Mouse (Mus musculus): ENCODE data around the gene Sytl3. TPM values are rescaled to one million over a fixed set of nuclear protein-coding genes. Genes with fewer than 3 reads are reported as not detected.
"Not testable (repeated sequence)": the region's sequence is repeated elsewhere in the genome, so short reads cannot be mapped to it uniquely, and the experiment has no call there.

Sytl3 gene
- total RNA-seq (2021), result 1 to 10 TPM in 1 of 2 experiments, under 1 TPM in 1; 0.62 to 1.2 TPM
- long read RNA-seq, experiment 1, result 0 reads
- long read RNA-seq, experiment 2, result 0 reads

DNA sequence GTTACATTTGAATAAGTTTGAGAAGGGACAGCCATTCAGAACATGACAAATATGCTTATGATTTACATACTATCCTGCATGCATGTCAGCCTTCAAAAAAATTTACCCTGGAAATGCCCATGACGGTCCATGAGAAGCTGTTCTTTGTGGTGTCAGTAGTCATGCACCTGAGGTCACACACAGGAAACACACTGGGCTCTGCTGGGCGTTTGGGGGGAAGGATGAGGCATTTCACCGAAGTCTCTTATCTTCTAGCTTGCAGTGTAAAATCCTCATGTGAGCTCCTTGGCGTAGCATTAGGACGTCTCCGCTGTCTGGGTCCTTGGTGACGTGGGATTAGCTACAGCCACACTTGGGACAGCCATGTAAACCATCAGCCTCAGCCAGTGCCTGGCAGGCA, at the start of gene Sytl3:
TSS of gene Sytl3 (plus strand) at position 293 of the 400 bp plus-strand sequence.
- DNase-seq, result not testable (repeated sequence)

DNA sequence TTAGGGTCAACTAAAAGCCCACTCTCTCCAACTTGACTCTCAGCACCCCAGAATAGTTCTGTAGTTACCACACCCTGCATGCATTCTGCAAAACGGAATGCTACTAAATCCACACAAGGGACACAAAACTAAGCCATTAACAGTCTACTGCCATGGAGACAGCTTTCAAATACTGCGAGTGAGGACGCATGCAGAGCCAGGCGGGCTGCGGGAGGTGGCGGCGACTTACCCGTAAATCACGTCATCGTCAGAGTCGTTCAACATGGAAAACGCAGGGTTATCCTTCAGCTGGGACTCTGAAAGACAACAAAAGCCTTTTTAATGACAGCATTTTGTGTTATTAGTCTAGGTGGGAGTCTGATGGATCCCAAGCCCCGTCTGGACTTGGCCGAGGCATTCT, 45.4 kb upstream of the Sytl3 start:
- DNase-seq, result not testable (repeated sequence)

DNA sequence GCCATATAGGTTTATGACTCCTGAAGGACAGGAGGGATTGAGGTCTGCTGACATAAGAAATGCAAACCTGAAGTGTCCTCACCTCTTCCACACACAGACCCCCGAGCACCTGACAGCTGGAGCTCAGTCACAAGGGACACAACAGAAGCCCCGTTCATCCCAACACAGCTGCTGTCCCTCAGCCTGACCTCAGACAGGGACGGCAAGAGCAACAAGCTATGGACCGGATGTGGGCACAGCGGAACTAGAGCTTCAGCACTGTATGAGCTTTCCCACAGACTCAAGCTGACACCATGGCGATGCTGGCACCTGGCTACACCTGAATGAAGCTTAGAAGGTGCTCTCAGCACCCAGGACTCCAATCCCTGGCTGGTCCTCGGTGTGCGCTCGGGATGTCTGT, 44.6 kb upstream of the Sytl3 start:
- not testable (repeated sequence) for DNase-seq

DNA sequence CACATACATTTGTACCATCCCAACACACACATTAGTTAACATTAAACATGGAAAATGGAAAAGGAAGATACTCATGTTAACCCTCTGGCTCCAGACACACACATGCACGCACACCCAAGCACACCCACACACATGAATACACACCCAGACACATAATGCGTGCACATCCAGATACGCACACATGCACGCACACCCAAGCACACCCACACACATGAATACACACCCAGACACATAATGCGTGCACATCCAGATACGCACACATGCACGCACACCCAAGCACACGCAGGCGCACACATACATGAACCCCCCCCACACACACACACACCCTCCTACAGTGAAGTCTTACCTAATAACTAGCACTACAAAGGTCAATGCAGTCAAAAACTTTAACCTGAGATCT, 42.2 kb upstream of the Sytl3 start:
- not testable (repeated sequence) for DNase-seq

DNA sequence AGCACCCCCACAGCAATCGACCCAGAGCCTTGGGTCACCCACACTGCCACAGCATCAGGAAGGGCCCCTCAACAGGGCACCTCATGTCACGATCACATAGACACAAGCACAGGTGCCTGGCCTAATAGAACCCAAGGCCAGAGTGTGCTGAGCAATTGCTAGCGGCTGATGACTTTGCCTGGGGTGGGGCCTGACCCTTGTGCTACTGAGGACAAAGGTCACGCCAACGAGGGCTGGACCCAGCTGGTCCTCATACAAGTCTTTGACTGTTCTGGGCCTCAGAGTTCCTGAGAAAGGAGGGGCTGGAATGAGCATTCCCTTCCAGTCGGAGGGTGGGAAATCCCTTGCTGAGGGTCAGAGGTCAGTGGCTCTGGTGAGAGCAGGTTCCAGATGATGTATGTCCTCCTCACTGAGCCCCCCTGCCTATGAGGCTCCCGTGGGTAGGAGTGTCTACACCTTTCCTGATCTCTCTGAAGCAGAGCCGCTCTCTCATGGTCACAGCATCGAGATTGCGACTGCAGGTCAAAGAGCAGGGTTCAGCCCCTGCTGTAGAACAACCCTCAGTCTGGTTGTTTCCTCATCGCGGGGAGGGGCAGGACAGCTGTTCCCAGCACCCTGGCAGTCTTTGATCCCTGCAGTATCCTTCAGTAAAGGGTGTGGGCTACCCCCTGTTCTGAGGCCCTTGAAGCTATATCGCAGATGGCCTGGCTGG, 41.0 kb upstream of the Sytl3 start:
- not testable (repeated sequence) for DNase-seq

DNA sequence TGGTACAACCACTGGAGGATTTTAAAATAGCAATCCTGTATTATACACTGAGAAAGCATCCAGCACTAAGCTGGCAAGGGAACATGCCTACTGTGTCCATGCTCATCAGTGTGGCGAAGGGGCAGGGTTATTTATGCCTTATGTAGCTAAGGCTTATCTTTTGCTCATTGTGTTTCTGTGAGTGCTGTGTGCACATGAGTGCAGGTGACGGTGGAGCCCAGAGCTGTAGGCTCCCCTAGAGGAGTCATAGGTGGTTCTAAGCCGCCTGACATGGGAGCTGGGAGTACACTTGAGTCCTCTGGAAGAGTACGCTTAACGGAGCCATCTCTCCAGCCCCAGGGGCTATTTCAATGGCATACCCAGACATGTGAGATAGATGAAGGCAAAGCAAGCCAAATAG, 39.6 kb upstream of the Sytl3 start:
- not testable (repeated sequence) for DNase-seq

DNA sequence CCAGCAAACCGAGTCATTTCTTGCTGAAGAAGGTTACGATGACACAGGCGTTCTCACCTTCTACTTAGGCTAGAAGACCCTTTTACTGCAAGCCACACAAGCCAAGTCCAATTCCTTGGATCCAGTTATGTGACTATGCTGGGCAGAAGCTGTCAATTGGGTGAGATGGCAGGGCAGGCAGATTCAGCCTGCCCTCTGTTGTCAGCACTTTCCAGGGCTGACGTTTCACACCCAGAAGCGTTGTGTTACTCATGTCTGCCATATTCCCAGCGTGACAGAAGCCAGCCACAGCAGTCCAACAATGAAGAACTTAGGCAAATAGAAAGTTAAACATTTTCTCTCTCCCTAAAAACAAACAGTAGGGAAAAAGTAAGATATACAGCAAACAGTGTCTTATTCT, 38.9 kb upstream of the Sytl3 start:
- not testable (repeated sequence) for DNase-seq

DNA sequence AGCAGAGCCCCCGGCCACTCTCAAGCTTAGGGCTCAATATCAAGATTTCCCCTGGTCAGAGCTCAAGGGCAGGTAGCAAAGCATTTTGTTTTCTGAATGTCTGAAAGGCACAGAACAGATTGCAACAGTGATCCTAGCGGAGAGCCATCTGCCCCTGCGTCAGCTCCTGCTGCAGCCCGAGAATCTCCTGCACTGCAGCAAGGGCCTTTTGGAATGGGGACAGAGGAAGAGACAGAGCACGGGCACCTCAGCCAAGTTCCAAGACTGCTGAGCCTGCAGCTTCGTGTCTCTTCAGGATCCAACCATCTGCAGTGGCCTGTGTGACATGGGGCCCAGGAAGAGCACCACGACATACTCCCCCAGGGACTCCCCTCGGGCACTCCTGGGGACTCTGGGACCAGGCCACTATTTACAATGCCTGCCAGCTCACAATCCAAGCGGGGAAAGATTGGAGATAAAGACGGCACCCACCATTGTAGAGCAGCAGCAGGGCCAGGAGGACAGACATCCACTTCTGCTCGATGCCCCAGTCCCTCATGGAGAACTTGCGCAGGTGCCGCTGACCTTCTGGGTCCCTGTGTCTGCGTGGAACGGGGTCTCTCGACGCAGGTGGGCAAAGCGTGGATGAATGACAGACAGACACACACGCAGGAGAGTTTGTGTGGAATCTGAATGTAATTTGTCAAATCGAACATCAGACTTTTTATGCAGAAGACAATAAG, 38.0 kb upstream of the Sytl3 start:
- DNase-seq, result not testable (repeated sequence)

DNA sequence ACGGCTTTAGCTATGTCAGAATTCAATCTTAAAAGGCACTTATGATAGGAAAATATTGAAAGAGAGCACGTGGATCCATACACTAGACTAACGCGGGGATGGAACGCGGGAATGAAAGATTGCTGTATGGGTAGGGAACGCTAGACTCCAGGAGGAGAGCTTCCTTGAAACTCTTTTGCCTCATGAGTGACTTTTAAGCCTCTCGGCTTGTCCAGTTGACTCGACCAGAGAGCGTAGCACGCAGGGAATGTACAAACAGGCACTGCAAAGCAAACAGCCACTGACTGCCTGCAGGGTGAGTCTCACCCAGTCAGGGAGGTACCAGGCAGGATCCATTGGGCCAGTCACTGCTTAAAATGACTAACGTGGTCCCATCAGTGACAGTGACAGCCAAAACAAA, 36.9 kb upstream of the Sytl3 start:
- not testable (repeated sequence) for DNase-seq

DNA sequence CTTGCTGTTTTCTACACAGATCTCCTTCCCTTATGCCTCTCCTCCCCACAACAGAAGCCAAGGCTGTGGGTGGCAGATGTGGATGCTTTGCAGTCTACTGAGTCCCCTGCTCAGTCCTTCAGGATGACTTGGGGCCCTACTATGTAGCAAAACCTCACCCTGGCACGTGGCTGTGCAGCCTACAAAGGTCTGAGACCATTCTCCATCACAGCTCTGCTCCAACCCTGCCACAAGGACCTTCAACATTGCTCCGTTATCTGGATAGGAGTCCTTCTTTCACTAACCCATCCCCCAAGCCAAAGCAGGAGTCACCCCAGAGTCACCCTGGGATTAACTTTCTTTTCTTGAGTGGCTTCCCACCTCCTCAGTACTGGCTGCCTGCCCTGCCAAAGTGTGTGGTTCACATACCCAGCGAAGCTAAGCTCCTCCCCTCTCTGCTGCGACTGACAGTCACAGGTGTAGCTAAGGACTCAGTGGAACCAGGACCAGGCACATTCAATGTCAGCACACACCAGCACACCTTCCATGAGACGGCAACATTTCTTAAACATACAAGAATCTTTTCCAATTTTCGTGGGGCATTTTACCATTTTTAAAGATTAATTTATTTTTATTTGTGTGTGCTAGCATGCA, 33.9 kb upstream of the Sytl3 start:
- DNase-seq, result not testable (repeated sequence)

DNA sequence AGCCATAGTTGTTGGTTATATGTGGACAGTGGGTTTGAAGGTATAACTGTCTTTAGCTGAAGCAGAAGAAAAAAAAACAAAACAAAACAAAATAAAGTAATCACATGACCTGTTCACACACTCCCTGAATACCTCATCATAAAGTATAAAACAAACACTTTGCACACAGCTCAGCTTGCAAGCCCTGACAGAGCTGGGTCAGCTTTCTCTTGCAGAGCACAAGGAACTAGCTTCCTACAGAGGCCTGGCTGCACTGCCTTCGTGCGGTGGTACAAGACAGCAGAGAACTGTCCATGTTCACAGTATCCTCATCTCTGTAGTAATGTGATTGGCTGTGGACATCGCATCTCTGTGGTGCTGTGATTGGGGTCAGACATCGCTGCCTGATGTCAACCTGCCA, 28.5 kb upstream of the Sytl3 start:
- DNase-seq, result not testable (repeated sequence)

DNA sequence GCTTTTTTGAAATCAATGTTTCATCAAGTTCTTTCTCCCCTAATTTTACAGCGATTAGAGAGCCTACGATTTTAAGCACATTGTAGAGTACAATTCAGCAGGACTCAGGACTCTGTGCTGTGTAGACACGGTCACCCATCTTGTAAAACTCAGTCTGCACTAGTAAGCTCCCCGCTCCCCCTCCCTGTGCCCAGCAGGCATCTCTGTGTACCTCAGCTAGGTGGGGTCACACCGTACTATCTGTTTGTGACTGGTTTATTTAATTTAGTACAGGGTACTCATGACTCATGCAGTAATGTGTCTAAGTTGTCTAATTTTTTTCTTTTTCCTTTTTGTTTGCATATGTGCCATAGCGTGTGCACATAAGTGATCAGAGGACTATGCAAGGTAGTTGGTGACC, 26.0 kb upstream of the Sytl3 start:
- DNase-seq, result not testable (repeated sequence)

DNA sequence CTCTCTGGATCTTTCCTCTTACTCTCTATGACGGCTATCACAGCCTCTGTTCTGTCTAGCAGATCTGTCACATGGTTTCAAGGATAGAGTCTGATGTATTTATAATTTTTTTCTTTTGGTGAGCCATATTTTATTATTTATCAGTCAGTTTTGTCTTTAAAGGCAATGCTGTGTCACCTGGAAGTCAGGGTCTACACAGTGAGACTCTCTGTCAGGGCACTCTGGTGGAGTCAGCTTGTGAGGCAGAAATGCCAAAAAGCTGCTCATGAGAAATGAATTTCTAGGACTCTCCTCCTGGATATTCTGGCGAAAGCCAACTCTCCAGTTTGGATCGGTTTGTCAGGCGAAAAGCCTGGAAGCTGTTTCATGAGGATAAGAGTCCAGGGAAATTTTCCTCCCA, 23.1 kb upstream of the Sytl3 start:
- not testable (repeated sequence) for DNase-seq

DNA sequence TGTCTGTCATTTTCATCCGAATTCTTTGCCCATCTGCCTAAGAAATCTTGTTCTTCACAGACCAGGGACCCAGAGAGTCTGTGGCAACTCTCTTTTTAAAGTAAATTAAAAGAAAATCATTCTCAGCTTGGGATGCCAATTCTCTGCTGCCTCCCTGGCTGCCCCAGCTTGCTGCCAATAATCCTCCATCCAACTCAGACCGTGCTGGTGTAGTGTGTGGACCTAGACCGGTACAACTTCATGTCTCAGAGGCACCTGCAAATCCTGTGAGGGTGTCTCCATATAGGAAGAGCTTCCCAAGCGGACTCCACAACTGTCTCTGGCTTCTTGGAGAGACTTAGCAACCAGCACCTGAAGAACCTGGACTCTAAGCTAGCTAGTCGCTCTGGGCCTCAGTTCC, 22.0 kb upstream of the Sytl3 start:
- DNase-seq, result no peak

DNA sequence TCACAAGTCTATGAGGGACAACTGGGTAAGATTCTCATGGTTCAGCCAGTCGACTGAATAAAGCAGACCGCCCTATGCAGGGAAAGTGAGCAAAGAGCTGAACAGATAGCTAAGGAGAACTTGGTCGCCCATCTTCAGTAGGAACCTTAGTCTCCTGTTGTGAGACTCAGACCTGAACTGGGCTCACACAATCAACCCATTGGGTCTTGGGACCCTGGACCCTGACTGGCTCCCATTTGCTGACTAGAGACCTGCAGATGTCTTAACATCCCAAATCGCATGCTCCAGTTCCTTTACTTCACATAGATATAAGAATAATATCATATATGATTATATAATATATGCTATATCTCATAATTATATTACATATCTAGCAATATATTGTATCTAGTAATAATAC, 21.5 kb upstream of the Sytl3 start:
- not testable (repeated sequence) for DNase-seq

DNA sequence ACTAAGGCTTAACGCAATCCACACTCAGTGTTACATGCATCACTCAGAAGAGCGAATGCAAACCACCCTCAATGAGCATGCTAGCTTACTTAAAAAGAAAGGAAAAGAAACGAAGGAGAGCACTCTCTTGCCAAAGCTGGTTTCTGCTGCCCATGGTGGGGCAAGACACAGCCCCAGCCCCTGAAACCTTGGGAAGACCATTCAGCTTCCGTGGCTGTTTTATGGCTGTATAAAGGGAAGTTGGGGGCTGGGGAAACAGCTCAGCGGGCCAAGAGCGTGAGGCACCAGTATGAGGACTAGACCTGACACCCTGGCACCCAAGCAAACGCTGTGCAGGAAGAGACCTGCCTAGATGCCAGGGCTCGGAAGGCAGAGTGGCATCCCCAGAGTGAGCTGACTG, 20.4 kb upstream of the Sytl3 start:
- DNase-seq, result not testable (repeated sequence)

DNA sequence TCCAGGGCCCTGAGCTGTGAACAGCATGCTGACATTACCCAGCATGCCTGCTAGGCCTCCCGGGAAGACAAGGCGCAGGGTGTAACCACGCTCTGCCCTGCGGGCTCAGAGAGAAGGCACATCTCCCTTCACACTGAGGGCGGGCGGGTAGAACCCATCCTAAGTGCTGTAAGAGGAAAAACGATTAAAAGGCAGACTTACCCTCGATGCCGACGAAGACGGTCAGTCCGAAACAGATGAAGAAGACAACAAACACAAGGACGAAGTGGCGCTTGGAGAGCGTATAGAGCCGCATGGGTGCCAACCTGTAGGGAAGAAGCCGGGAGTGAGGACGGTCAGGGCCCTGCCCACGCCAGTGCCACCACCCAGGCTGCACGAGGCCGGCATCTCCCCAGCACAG, 19.4 kb upstream of the Sytl3 start:
- not testable (repeated sequence) for DNase-seq

DNA sequence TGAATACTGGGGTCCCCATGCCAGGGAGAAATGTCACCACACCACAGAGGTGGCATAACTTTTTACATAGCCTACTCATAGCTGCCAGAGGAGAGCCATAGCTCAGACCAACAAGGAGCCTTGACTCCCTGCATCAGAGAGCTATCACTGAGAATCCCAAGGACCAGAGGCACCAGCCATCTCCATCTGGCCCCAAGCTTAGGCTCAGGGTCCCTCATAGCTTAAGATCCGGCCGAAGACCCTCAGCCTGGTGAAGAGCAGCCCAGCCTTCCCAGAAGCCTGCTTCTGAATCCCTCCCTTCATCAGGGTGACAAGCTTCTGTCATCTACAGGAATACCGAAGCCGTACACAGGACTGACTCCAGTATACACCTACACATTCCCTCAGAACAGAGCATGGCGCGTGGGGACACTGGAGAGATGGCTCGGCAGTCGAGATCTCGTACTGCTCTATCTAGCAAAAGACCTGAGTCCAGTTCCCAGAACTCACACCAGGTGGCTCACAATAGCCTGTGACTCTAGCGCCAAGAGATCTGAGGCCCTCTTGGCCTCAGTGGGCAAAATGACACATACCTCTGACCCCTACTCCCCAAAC, 18.8 kb upstream of the Sytl3 start:
- not testable (repeated sequence) for DNase-seq

DNA sequence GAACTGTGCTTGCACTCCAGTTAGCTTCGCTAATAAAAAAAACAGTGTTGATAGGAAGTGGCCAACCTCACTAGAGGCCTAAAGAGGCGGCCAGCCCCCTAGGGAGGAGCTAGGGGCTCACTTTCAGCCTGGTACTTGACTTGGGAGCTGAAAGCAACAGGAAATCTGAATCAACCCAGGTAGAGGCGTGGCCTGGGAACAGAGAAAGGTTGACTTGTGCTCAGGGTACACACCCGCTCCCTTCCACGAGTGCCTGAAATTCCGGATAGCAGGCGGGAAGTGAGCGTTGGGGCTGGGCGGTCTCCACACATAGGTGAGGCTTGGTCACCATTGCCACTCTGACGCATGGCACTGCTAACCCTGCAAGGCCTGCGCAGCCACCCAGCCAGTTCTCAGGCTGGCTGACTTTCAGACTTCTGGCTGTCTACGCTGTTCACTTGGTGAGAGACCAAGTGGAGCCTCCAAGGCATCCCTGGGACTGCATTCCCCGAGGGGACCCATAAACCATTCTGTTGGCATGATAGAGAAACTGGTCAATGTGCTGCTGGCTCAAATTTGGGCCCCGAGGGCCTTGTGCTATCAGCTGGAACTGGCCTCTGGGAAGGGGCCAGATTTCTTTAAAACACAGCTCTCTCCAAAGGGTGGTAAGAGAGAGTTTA, 18.0 kb upstream of the Sytl3 start:
- DNase-seq, result not testable (repeated sequence)

DNA sequence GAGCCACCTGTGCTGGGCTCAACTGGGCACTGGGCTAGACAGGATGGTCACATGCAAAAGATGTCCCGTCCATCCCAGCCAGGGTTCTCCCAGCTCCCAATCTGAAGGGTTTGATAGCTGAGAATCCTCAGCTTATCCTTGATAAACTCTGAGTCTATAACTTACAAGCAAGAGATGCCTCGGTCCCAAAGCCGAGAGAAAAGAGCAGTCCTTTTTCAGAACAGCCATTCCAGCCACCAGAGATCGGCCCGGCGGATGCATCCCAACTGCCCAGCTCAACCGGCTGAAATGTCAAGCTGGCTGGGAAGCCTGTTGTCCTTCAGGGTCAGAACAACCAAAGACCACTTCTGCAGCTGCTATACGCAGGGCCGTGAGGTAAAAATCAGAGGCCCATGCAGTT, 14.7 kb upstream of the Sytl3 start:
- DNase-seq, result not testable (repeated sequence)

DNA sequence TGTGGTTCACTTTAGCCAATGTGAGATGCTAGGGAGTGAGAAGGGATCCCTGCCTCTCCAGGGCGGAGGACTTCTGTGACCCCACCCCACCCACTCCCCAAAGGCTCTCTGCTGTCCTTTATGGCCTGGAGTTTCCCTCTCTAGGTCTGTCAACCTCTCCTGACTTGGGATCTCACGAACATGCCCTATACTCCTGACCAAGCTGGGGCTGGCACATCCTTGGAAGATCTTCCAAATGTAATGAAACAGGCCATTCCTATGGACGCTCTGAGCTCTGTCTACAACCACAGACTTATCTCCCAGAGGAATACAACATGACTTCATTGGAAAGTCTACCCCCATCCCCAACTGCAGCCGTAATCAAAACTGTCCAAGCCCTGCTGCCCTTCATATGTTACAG, 14.2 kb upstream of the Sytl3 start:
- not testable (repeated sequence) for DNase-seq

DNA sequence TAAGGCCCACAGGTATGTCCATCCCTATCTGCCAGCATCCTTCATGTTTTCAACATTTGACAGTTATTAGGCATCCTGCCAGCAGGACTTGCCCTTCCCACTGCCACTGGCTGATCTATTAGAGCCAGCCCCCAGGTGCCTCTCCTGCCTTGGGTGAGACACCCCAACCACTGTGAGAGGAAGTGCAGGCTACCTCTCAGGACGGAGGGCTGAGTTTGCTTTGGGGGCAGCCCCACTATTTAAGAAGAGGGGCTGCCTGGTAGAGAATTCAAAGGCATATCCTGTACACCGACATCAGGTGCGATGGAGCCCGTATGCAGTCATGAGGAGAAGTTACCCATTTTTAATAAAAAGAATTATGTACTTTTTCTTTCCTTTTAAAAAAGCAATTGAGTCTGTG, 13.2 kb upstream of the Sytl3 start:
- not testable (repeated sequence) for DNase-seq
